Mouse (Mus musculus) T-cell, adult 2 months (primary cell): ENCODE results near the gene D130043K22Rik.

Experiments used
- DNase-seq: peaks from one replicate; pipeline ENCODE4 v3.0.0; 2022; ENCODE audit warnings: low spot score

The D130043K22Rik gene

DNA sequence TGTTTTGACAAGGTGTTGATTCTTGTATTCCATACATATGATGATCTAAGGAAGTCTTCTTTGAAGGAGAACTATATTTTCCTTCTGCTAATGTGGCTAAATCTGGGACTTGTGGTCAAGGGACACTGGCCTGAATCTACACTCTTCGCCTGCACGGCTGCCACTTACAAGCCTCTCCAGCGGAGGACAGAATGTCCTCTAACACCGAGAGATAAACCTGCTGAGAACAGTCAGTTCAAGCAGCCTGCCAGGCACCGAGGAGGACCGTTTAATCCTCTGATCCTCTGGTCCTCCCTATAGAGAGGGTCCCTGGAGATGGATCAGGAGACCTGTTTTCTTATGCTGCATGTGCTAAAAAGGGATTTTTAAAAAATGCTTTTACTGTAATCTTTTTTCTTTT is 58.5 kb downstream of the D130043K22Rik start:
- no peak for DNase-seq

DNA sequence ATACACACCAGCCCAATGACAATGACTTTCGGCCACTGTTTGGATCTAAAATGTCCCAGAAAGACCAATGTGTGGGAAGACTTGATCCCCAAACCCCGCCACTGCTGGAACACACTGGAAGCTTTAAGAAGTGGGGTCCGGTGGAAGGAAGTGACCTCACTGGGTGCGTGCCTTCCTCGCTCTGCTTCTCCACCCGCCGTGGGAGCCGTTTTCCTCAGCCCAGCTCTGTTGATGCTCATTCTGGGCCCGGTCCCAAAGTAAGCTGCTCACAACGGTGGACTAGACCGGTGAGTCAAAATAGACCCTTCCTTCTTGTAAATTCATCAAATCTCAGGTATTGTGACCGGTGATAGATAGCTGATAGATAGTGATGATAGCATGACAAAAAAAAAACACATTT is 60.5 kb downstream of the D130043K22Rik start:
- DNase-seq: no peak

- DNase-seq: no peak
Observed at GRCm38 (mm10) chr13:24906831-24907570, 62.1 kb downstream of the D130043K22Rik start.

DNA sequence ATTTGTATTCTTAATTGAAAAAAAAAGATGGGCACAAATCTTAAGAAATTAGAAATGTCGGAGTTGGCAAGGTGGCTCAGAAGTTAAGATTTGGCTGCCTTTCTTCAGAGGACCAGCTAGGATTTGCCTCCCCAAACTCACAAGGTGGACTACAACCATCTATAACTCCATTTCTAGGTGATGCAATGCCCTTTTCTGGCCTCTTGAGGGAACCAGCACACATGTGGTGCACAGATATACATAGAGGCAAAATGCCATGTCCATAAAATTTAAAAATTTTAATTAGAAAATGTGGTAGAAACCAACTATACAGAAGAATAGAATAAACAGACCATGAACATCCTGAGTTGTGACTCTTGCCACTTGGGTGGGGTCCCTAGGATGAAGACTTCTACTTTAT is 64.2 kb downstream of the D130043K22Rik start:
- no peak for DNase-seq

DNA sequence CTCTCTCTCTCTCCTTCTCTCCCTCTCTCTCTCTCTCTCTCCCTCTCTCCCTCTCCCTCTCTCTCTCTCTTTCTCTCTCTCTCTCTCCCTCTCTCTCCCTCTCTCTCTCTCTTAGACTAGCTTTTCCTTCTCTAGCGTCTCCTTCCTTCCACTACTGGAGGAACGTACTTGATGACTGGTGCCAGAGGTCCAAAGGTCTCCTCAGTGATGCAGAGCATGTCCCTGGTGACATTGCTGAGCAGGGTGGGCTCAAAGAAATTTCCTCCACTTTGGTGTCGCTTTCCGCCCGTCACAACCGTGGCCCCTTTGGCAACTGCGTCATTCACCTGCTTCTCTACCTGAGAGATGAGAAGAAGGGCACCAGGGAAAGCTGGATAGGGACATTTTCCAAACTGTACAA is 68.6 kb downstream of the D130043K22Rik start:
- DNase-seq: no peak

DNA sequence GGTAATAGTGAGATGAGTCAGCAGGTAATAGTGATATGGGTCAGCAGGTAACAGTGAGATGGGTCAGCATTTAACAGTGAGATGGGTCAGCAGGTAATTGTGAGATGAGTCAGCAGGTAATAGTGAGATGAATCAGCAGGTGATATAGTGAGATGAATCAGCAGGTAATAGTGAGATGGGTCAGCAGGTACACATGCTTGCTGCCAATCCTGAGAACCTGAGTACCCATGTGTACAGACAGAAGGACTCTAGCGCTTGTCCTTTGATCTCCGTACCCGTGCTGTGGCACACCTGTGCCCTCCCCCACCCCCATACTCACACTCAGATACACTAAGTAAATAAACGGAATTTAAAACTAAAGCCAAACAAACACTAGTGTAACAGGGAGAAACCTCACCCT is 70.0 kb downstream of the D130043K22Rik start:
- DNase-seq: no peak

DNA sequence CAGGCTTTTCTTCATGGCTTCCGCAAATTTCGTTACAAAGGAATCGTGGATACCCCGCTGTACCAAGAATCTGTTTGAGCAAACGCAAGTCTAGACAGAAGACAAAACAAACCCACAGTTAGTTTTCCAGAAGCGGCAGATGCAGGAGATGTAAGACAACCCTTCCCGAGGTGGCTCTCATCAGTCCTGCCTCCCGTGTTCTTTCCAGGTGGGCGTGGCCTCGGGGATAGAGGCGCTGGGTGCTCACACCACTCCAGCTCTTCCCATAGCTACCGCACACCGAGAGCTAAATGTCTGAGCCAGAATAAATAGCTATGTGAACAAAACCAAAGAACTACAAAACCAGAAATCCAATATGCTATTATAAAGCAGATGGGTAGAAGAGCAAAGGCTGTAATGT is 70.9 kb downstream of the D130043K22Rik start:
- no peak for DNase-seq

GRCm38 (mm10) chr13:24920333-24920977 is 75.5 kb downstream of the D130043K22Rik start:
- peak; percentile 73 for DNase-seq

DNA sequence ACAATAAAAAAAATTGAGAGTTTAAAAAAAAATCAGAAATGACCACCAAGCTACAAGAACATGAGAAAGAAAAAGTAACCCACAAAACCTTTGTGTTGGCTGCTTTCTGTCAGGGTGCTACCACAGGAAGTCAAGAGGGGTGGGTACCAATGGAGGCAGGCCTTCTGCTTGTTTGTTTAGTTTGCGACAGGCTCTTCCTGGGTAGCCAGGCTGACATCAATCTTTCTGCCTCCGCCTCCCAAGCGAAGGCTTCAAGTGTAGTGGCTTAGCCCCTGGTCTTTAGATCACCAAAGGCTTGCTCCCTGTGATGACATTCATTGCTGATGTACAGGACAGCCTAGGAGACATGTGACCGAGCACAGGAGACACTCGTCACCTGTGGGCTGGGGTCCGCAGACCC is 76.3 kb downstream of the D130043K22Rik start:
- peak; percentile 82 for DNase-seq

DNA sequence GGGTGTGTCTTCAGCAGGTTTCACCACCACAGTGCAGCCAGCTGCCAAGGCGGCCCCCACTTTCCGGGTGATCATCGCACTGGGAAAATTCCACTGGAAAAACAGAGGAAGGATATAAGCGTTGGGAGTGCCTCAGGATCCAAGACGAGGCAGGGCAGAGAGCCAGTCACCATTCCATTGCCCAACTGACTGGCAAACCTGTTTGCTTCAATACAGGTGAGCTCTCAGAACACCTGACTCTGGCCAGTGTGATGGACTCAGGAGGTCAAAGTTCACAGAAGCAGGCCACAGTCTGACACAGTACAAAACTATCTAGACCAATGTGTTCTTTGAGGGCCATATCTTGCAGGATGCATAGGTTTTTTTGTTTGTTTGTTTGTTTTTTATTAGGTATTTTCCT is 79.1 kb downstream of the D130043K22Rik start:
- no peak for DNase-seq

DNA sequence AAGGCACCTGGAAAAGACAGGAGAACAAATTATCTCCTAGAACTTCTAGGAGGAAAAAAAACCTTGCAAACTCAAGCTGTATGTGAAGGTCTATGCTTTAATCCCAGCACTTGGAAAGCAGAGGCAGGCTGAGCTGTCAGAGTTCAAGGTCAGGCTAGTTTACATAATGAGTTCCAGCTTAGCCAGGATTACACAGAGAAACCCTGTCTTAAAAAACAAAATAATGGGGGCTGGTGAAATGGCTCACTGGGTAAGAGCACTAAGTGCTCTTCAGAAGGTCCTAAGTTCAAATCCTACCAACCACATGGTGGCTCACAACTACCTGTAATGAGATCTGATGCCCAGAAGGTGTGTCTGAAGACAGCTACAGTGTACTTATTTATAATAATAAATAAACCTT is 85.7 kb downstream of the D130043K22Rik start:
- DNase-seq: no peak

DNA sequence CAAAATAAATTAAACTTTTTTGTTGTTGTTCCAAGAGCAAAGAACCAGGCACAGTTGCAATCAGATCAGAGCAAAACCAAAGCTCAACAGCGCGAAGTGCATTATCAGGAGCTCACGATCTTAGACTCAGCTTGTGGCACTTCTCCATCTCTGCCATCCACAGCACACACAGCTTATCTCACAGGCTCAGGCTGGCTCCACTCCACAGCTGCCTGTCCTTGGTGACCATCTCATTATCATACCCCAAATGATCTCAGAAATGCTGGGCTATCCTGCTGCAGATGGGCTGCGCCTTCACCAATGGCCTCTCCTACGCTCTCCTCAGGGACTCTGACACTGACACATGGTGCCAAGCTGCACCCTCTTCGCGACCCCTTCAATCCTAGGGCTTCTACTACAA is 88.3 kb downstream of the D130043K22Rik start:
- no peak for DNase-seq

GRCm38 (mm10) chr13:24936772-24937107 is 91.8 kb downstream of the D130043K22Rik start:
- no peak for DNase-seq

DNA sequence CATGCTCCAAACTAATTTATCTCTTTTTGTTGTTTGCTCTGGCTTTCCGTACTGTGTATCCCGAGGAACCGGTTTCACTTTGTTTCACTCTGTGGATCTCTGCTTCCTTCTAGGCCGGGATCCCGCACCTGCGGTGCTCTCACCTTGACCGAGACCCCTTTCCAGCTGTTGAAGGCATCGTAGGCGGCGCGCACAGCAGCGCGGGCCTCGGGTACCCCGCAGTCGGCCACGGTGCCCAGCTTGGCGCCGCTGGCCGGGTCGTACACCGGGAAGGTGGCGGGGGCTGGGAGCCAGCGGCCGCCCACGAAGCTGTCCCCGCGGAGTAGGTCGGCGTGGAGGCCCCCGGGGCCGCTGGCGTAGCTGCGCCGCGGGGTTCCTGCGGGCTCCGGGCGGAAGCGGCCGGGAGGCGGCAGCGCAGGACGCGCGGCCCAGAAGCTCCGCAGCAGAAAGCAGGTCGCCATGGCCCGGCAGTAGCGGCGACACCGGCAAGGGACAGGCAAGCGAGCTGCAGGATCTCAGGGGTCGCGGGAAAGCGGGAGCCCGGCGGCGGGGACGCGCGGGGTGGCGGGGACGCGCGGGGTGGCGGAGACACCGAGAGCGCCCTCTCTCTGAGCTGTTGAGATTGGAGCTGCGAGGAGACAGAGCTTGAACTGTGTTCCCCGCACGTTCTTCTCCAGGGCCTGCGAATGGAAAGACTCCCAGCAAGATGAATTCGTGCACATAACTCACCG is 92.3 kb downstream of the D130043K22Rik start, which contains the start of gene Aldh5a1:
Gene Aldh5a1, minus strand, starts transcription at position 554 of the 731 bp plus-strand sequence.
- DNase-seq: peak; percentile 51

- no peak for DNase-seq
Observed at GRCm38 (mm10) chr13:24937839-24938166, 92.9 kb downstream of the D130043K22Rik start.

- DNase-seq: peak; percentile 58
Observed at GRCm38 (mm10) chr13:24938683-24939082, 93.7 kb downstream of the D130043K22Rik start.

GRCm38 (mm10) chr13:24939472-24939871 is 94.5 kb downstream of the D130043K22Rik start:
- DNase-seq: no peak

GRCm38 (mm10) chr13:24942512-24943282 is 97.8 kb downstream of the D130043K22Rik start, which contains the start of gene Gpld1:
Gpld1 (plus strand) TSS chr13:24943152.
- DNase-seq: no peak

GRCm38 (mm10) chr13:24943303-24943702 is 98.4 kb downstream of the D130043K22Rik start:
- DNase-seq: no peak

DNA sequence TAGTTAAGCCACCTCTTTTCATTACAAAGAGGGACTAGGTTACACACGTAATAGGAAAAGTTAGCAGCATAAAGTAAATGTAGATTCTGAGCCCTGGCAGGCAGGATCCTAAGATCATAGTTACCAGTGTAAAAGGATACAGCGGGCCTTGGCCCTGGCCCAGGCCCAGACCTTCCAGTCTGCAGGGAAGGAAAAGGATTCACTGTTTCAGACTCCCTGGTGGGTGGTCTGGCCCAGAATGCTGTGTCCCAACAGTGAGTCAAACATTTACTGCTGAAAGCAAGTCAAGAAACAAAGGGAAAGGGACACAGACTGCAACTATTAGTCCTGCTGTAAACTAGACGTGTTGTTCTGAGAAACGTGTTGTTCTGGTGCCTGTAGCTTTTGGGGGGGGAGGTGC is 100.6 kb downstream of the D130043K22Rik start:
- no peak for DNase-seq

GRCm38 (mm10) chr13:24947158-24947557 is 102.2 kb downstream of the D130043K22Rik start:
- DNase-seq: no peak

DNA sequence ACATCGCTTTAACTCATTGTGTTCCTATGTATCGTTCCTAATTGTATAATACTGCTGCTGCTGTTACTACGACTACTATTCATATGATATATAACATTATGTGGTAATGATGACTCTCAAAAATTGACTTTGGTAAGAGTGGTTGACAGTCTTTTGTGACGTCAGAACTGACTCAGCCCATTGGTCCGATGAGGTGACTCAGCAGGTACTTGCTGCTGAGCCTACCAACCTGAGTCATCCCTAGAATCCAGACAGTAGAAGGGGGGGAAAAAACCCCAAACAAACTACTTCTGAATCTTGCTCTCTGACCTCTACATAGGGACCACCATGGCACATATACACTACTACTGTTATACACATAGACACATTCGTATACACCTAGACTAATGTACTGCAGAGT is 103.9 kb downstream of the D130043K22Rik start:
- no peak for DNase-seq
